Mouse (Mus musculus): ENCODE measurements around the gene Sash1. TPM values are rescaled to one million over a fixed set of nuclear protein-coding genes. Genes with fewer than 3 reads are reported as not detected.

The Sash1 gene
- polyA plus RNA-seq (2015; fragmentation: Illumina TruSeq; extraction: RNeasy Lipid Tissue Mini Kit (QIAGEN cat#74804); ENCODE audit: insufficient read depth, low read depth, low replicate concordance), result 9.1 TPM

GRCm38 (mm10) chr10:8885630-8886527, at the start of gene Sash1:
Gene Sash1 (minus strand): TSS chr10:8886070.

Data from pancreas, adult 10 weeks (tissue).